Mouse (Mus musculus) kidney, adult 2 months (tissue): ENCODE data around the gene Man1a. TPM values are rescaled to one million over a fixed set of nuclear protein-coding genes. Genes with fewer than 3 reads are reported as not detected.

Experiments
- DNase-seq: peaks from one replicate; pipeline ENCODE4 v3.0.0; 2021
- H3K27ac ChIP-seq: fragments of 200-500 bp; 2 replicates; pipeline ENCODE4 v1.5.1; 2012; ENCODE audit warnings: low read depth, low read length, control low read depth, inconsistent platforms; ENCODE audit not compliant: insufficient read depth
- H3K27me3 ChIP-seq: fragments of 200-500 bp; replicated peaks from 2 replicates; pipeline ENCODE4 v1.6.1; 2012; ENCODE audit warnings: mild to moderate bottlenecking, moderate library complexity, low read length, inconsistent platforms; ENCODE audit not compliant: control insufficient read depth, insufficient read depth
- H3K36me3 ChIP-seq: fragments of 200-500 bp; 2 replicates; pipeline ENCODE4 v1.6.1; 2012; ENCODE audit warnings: mild to moderate bottlenecking, moderate library complexity, low read length, inconsistent platforms; ENCODE audit not compliant: control insufficient read depth, insufficient read depth
- H3K4me1 ChIP-seq: fragments of 200-500 bp; 2 replicates; pipeline ENCODE4 v1.6.1; 2011; ENCODE audit warnings: low read length; ENCODE audit not compliant: control insufficient read depth, insufficient read depth
- H3K4me3 ChIP-seq: fragments of 200-500 bp; 2 replicates; pipeline ENCODE4 v1.5.1; 2011; ENCODE audit warnings: mild to moderate bottlenecking, low read depth, low read length, control low read depth; ENCODE audit not compliant: insufficient read depth
- CTCF ChIP-seq: fragments of 200-500 bp; conservative IDR thresholded peaks from 2 replicates; pipeline ENCODE4 v1.5.1; 2011; ENCODE audit warnings: low read depth, mild to moderate bottlenecking, control low read depth, low read length, moderate library complexity, mixed read lengths; ENCODE audit not compliant: insufficient read depth, insufficient read length
- POLR2A ChIP-seq: fragments of 200-500 bp; IDR thresholded peaks from one replicate; pipeline ENCODE4 v1.6.1; 2011; ENCODE audit warnings: low read depth, low read length, control low read depth
- WGBS: fragments of 180-500 bp; shearing (Covaris S2); methylation state at CpG from one replicate; pipeline ENCODE4 v1.1.7; 2018; 5-methylcytosine and 5-hydroxymethylcytosine counted together
- polyA plus RNA-seq: library from polyadenylated mRNA; depleted of rRNA; stranded (reverse); fragments of >200 nt; gene quantifications from 2 replicates; pipeline ENCODE4 v1.2.3, GENCODE M21; 2012

Gene Man1a
- polyA plus RNA-seq, 1 experiment: 33.4 TPM

DNA sequence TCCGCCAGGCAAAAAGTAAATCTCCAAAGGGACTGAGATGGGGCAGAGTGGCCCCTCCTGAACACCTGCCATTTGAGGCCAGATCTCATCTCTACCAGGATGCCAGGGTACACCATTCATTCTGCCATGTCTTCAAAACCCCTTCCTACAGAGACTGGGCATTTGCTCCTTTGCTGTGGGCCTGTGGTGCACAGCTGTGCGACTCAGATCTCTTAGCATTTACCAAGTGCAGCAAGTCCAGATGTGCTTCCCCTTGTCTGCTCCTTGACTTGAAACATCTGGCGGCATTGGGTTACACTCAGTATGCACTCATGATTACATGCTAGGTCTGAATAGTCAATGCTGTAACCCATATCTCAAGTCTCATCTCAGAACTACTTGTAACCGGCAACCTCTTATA, 28.5 kb downstream of the Man1a start:
- WGBS: 75% methylated on average over 4 of the region's 4 CpGs
- no peaks in the 10 kb centered on the region for H3K36me3 ChIP-seq
- H3K27ac ChIP-seq: no peak overlapping the region
- no peaks in the 10 kb centered on the region for H3K27me3 ChIP-seq
- no peaks in the 10 kb centered on the region for H3K4me1 ChIP-seq
- H3K4me3 ChIP-seq: no peak overlapping the region
- no peak for DNase-seq
- TF ChIP-seq CTCF: no peak
- no peak for TF ChIP-seq POLR2A

GRCm38 (mm10) chr10:54043358-54043757, 33.1 kb downstream of the Man1a start:
- DNase-seq: no peak
- Histone ChIP-seq H3K27me3 (no peaks in the 10 kb centered on the region), H3K4me3 (no peak overlapping the region), H3K4me1 (no peaks in the 10 kb centered on the region), H3K36me3 (no peaks in the 10 kb centered on the region), H3K27ac (no peak overlapping the region)
- no peak for TF ChIP-seq POLR2A
- TF ChIP-seq CTCF: no peak
- 90% methylated on average over 3 of the region's 3 CpGs for WGBS

DNA sequence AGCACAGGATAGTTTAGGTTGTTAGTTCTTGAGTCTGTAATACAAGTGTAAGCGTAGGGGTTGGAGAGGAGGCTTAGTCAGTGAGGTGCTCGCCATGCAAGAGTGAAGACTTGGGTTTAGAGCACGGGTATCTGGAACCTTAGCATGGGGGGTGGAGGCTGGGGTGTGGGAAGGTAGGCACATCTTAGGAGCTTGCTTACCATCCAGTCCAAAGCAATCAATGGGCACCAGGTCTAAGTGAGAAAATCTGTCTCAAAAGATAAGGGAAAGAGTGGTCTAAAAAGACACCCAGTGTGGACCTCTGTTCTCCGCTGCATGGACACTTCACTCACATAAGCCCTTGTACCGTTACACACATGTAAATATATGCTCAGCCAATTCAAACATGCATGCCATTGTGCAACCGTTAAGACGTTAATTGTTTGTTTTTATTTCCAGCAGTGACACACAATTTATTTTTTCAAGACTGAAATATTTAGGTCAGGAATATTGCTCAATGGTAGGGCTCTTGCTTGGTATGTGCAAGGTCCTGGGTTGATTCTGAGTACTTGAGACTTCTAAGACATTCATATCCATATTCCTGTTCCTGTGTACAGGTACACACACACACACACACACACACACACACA, 34.1 kb downstream of the Man1a start:
- no peak overlapping the region for H3K27ac ChIP-seq
- TF ChIP-seq CTCF: no peak
- TF ChIP-seq POLR2A: no peak
- no peaks in the 10 kb centered on the region for H3K27me3 ChIP-seq
- H3K36me3 ChIP-seq: no peaks in the 10 kb centered on the region
- no peak overlapping the region for H3K4me3 ChIP-seq
- WGBS: 81% methylated on average over 7 of the region's 7 CpGs
- DNase-seq: no peak
- H3K4me1 ChIP-seq: no peaks in the 10 kb centered on the region

DNA sequence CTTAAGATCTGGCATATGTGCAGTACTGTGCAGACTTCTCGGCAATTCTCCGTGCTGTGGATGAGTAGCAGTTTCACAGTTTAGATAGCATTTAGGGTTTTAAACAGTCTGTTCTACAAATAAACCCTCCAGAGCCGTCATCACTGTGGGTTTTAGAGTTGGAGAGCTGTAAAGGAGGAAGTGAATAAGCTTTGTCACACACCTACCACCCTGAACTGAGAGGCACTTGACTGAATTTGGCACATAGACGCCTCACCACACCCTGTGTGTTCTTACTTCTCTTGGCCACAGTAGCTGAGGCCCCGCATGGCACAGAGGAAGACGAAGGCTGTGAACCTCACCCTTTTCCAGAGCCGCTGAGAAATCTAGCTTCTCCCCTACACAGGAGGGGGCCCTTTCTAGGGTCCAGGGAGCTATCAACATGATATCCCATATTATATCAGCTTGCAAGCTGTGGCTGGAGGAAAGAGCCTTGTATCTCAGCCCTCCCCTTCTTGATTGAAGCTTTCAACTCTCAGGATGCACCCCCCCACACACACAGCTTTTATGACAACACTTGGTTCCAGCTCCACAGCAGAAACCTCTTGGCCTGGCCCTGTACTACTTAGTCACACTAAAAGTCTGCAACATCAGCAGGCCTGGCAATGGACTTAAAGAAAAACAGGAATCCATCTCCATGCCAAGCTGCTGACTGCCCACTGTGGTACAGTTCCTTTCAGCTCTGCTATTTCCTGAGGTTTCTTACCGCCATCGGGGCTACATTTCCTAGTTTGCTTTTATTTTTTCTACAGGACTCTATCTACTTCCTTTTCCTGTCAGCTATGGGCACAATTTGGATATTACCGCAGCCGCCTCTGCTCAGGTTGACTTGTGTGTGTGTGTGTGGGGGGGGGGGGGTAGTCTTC, 35.9 kb downstream of the Man1a start:
- Histone ChIP-seq H3K27me3 (no peaks in the 10 kb centered on the region), H3K27ac (peak overlapping the region; percentile 46; the same call in 1 of the 2 replicates), H3K4me1 (no peaks in the 10 kb centered on the region), H3K4me3 (no peak overlapping the region), H3K36me3 (no peaks in the 10 kb centered on the region)
- no peak for DNase-seq
- 71% methylated on average over 11 of the region's 11 CpGs for WGBS
- no peak for TF ChIP-seq POLR2A

- no peak for TF ChIP-seq POLR2A
- 95% methylated on average over 4 of the region's 4 CpGs for WGBS
- Histone ChIP-seq H3K4me1 (no peaks in the 10 kb centered on the region), H3K27me3 (no peaks in the 10 kb centered on the region), H3K4me3 (no peak overlapping the region), H3K27ac (no peak overlapping the region), H3K36me3 (no peaks in the 10 kb centered on the region)
- no peak for DNase-seq
Observed at GRCm38 (mm10) chr10:54039754-54040153, 36.7 kb downstream of the Man1a start.

GRCm38 (mm10) chr10:54038734-54039133, 37.7 kb downstream of the Man1a start:
- Histone ChIP-seq H3K36me3 (no peaks in the 10 kb centered on the region), H3K4me1 (no peaks in the 10 kb centered on the region), H3K4me3 (no peak overlapping the region), H3K27me3 (no peaks in the 10 kb centered on the region), H3K27ac (no peak overlapping the region)
- no peak for DNase-seq
- TF ChIP-seq CTCF: no peak
- TF ChIP-seq POLR2A: no peak
- WGBS: 75% methylated on average over 10 of the region's 10 CpGs

- Histone ChIP-seq H3K27me3 (no peaks in the 10 kb centered on the region), H3K27ac (no peak overlapping the region), H3K36me3 (no peaks in the 10 kb centered on the region), H3K4me3 (no peak overlapping the region), H3K4me1 (no peaks in the 10 kb centered on the region)
- TF ChIP-seq POLR2A: no peak
- TF ChIP-seq CTCF: no peak
- 62% methylated on average over 5 of the region's 5 CpGs for WGBS
- no peak for DNase-seq
Observed at GRCm38 (mm10) chr10:54038180-54038579, 38.2 kb downstream of the Man1a start.
